18 mouse cellular contexts compared by ENCODE assay signal in genomic region chr10:80903282-80903681, GRCm38 (mm10). TPM values are rescaled to one million over a fixed set of nuclear protein-coding genes. Genes with fewer than 3 reads are reported as not detected.
"Had no signal": no experiment of that assay in that cellular context is flagged by ENCODE, and none has a peak within 500 bp of the region (broad histone marks: within the 10 kb centered on the region; RNA-seq: fewer than 3 reads in every experiment).

No protein-coding gene starts in this region.

- H3K9me3 ChIP-seq: liver, embryonic 15.5 days; lung, embryonic 15.5 days; megakaryocyte, embryonic 14.5 days; midbrain, embryonic 12.5 days; neural tube, embryonic 12.5 days; stomach, embryonic 15.5 days had no signal

- H3K27ac ChIP-seq: liver, embryonic 15.5 days; lung, embryonic 15.5 days; macrophage; midbrain, embryonic 12.5 days; neural tube, embryonic 12.5 days; stomach, embryonic 15.5 days; stomach, postnatal 0 days had no signal

- H3K9ac ChIP-seq: liver, embryonic 15.5 days; liver, postnatal 0 days; lung, embryonic 15.5 days; midbrain, embryonic 12.5 days; neural tube, embryonic 12.5 days; stomach, embryonic 15.5 days had no signal

- H3K27me3 ChIP-seq: liver, embryonic 15.5 days; lung, embryonic 15.5 days; megakaryocyte, embryonic 14.5 days; neural tube, embryonic 12.5 days; stomach, embryonic 15.5 days had no signal

- ATAC-seq: liver, postnatal 0 days; lung, postnatal 0 days had no signal

- H3K4me2 ChIP-seq: liver, embryonic 15.5 days; lung, embryonic 15.5 days; midbrain, embryonic 12.5 days; neural tube, embryonic 12.5 days; stomach, embryonic 15.5 days had no signal

- DNase-seq: liver, postnatal 0 days; lung, adult 2 months; lung, postnatal 14 days; lung, postnatal 36 days; midbrain, embryonic 14.5 days; right cerebral cortex, postnatal 14 days; thymus, adult 2 months; thymus, postnatal 25 days; thymus, postnatal 4 days had no signal

- H3K4me3 ChIP-seq: liver, embryonic 15.5 days; lung, embryonic 15.5 days; megakaryocyte, embryonic 14.5 days; midbrain, embryonic 12.5 days; neural tube, embryonic 12.5 days; stomach, embryonic 15.5 days had no signal

RNA-seq across cellular contexts. Expression of gene Tmprss9, which starts 31.6 kb away (rescaled TPM):
- polyA plus RNA-seq: liver, embryonic 15.5 days; lung, embryonic 15.5 days; lung, postnatal 0 days; macrophage; midbrain, embryonic 14.5 days; stomach, embryonic 15.5 days had no signal
